Mouse (Mus musculus): ENCODE measurements at regions not wholly inside any gene's neighbourhood (a gene's known extent, or its start where the extent isn't known, plus 50 kb on each side); places are given as distances from the start of the nearest gene placed in this dataset.

DNA sequence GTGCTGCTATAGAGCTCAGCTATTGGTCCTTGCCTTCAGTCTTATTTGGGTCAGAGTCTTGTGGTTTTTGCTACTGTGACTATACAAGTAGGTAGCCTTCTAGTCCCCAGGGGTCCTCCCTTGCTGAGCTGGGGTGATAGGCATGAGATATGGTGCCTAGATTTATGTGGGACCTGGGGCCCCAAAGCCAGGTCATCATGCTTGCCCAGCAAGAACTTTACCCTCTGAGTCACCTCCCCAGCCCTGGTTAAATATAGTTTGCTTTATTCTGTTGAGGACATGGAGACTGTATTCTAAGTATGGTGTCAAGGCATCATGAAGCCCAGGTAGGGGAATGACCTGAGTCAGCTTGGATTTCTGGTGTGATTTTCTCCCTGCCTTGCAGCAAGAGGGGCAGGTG, 91.4 kb upstream of the Frmd4a start:
- Histone ChIP-seq H3K27me3 (replicated peaks) (no peaks in the 10 kb centered on the region), H3K4me2 (ENCODE audit: insufficient read depth, low read depth, poor library complexity, severe bottlenecking) (no peak overlapping the region), H3K4me3 (replicated peaks in 1 of 3; ENCODE audit: low read depth in 2 of 3, low read length in 2 of 3, poor library complexity in 1 of 3) (no peak overlapping the region), H3K79me2 (replicated peaks; ENCODE audit: control insufficient read depth, extremely low read depth, insufficient read depth, poor library complexity, severe bottlenecking) (no peaks in the 10 kb centered on the region), H3K9ac (ENCODE audit: insufficient read depth, low read depth) (no peak overlapping the region), H3K36me3 (replicated peaks in 1 of 2; ENCODE audit: control insufficient read depth in 1 of 2, insufficient read depth in 1 of 2, low read length in 1 of 2) (no peaks in the 10 kb centered on the region), H3K27ac (ENCODE audit: insufficient read depth, low read depth) (no peak overlapping the region), H3K4me1 (ENCODE audit: control insufficient read depth in 1 of 2, insufficient read depth in 2 of 2) (no peaks in the 10 kb centered on the region), H3K9me3 (replicated peaks; ENCODE audit: low read length) (no peaks in the 10 kb centered on the region)
- DNase-seq (ENCODE audit: extremely low read depth), result no peak
- in situ Hi-C loops (cut with MboI; ENCODE audit: low pct_ligation_motif_present, low pct_unique_long_range_greater_than_20kb, low sequenced_read_pairs) (no loop called here), dilution Hi-C loops (cut with MboI; ENCODE audit: extremely low pct_ligation_motif_present, extremely low pct_unique_long_range_greater_than_20kb, low sequenced_read_pairs) (no loop called here)
- TF ChIP-seq MYC (IDR thresholded peaks at IDR 0.05; ENCODE audit: low read depth, low read length) (no peak), CHD2 (IDR thresholded peaks at IDR 0.05; ENCODE audit: low read length) (no peak), KAT2A (IDR thresholded peaks at IDR 0.05; ENCODE audit: insufficient replicate concordance, low read length) (no peak), SIN3A (IDR thresholded peaks at IDR 0.05; ENCODE audit: low read length) (no peak), BHLHE40 (IDR thresholded peaks at IDR 0.05; ENCODE audit: low read depth, low read length) (no peak), MXI1 (IDR thresholded peaks at IDR 0.05; ENCODE audit: low read depth, low read length) (no peak), PAX5 (IDR thresholded peaks at IDR 0.05; ENCODE audit: low read length) (no peak), CTCF (conservative IDR thresholded peaks at IDR 0.05 in 1 of 2, IDR thresholded peaks at IDR 0.05 in 1 of 2; ENCODE audit: low read depth in 2 of 2, low read length in 2 of 2) (no peak), NELFE (IDR thresholded peaks at IDR 0.05; ENCODE audit: low read depth, low read length) (no peak), EP300 (IDR thresholded peaks at IDR 0.05; ENCODE audit: low read length) (no peak), TCF12 (IDR thresholded peaks at IDR 0.05; ENCODE audit: low read depth, low read length) (no peak), ZKSCAN1 (IDR thresholded peaks at IDR 0.05; ENCODE audit: borderline replicate concordance, low read depth, low read length) (no peak), POLR2A (IDR thresholded peaks at IDR 0.05; ENCODE audit: low read depth, low read length) (no peak), ELF1 (IDR thresholded peaks at IDR 0.05; ENCODE audit: low read depth, low read length) (no peak), USF2 (conservative IDR thresholded peaks at IDR 0.05; ENCODE audit: low read depth, low read length) (no peak), E2F4 (IDR thresholded peaks at IDR 0.05; ENCODE audit: insufficient replicate concordance, low read depth, low read length) (no peak), HCFC1 (IDR thresholded peaks at IDR 0.05; ENCODE audit: low read depth, low read length) (no peak), ZMIZ1 (IDR thresholded peaks at IDR 0.05; ENCODE audit: low read depth, low read length) (no peak)

DNA sequence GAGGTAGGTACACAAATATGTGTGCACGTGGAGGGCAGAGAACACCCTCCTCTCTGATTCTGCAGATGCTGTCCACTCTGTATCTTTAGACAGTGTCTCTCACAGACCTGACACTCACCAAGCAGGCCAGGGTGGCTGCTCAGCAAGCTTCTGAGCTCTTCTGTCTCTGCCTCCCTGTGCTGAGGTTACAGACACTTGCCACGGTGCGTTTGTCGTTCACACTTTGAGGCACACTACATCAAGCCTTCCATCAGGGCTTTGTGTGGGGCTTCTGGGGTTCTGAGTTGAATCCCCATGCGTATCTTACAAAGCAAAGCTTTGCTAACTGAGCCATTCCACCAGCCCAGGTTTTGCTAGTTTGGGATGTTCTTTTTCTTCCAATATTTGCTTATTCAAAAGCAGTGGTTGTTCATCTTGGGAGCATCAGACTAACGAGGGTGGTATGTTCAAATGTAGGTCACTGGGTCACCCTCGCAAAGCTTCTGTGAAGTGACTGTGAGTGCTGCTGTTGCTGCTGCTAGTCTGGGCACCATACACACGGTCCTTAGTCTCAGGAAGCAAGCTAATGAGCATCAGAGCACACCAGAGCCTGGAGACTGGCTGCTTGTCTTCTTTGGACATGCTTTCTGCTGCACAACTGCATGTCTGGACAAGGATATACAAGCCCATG, 90.2 kb upstream of the Frmd4a start:
- TF ChIP-seq IRF4 (IDR thresholded peaks at IDR 0.05; ENCODE audit: low read depth, low read length) (no peak), USF1 (IDR thresholded peaks at IDR 0.05; ENCODE audit: low read depth, low read length) (no peak), ZNF384 (IDR thresholded peaks at IDR 0.05; ENCODE audit: low read depth, low read length) (no peak), POLR2AphosphoS2 (IDR thresholded peaks at IDR 0.05; ENCODE audit: low read depth, low read length) (no peak), MAFK (IDR thresholded peaks at IDR 0.05; ENCODE audit: insufficient replicate concordance, low read length) (no peak), TBP (conservative IDR thresholded peaks at IDR 0.05; ENCODE audit: low read depth, low read length) (no peak)
- H3K79me2 ChIP-seq (replicated peaks; ENCODE audit: control insufficient read depth, extremely low read depth, insufficient read depth, poor library complexity, severe bottlenecking), result no peaks in the 10 kb centered on the region
- H3K4me2 ChIP-seq (ENCODE audit: insufficient read depth, low read depth, poor library complexity, severe bottlenecking), result no peak overlapping the region
- H3K27ac ChIP-seq (ENCODE audit: insufficient read depth, low read depth), result no peak overlapping the region
- no peaks in the 10 kb centered on the region for H3K9me3 ChIP-seq (replicated peaks; ENCODE audit: low read length)
- H3K36me3 ChIP-seq (replicated peaks in 1 of 2; ENCODE audit: control insufficient read depth in 1 of 2, insufficient read depth in 1 of 2, low read length in 1 of 2), result no peaks in the 10 kb centered on the region
- no peaks in the 10 kb centered on the region for H3K4me1 ChIP-seq (ENCODE audit: control insufficient read depth in 1 of 2, insufficient read depth in 2 of 2)
- no peak overlapping the region for H3K4me3 ChIP-seq (replicated peaks in 1 of 3; ENCODE audit: low read depth in 2 of 3, low read length in 2 of 3, poor library complexity in 1 of 3)
- DNase-seq (ENCODE audit: extremely low read depth), result no peak
- H3K9ac ChIP-seq (ENCODE audit: insufficient read depth, low read depth), result no peak overlapping the region
- in situ Hi-C loops (cut with MboI; ENCODE audit: low pct_ligation_motif_present, low pct_unique_long_range_greater_than_20kb, low sequenced_read_pairs), result no loop called here
- dilution Hi-C loops (cut with MboI; ENCODE audit: extremely low pct_ligation_motif_present, extremely low pct_unique_long_range_greater_than_20kb, low sequenced_read_pairs), result no loop called here
- no peaks in the 10 kb centered on the region for H3K27me3 ChIP-seq (replicated peaks)

Data from CH12.LX (cell line).